Mouse (Mus musculus): ENCODE data around the gene Slc4a4.

GRCm38 (mm10) chr5:89044801-89045200 lies 158.2 kb downstream of the Slc4a4 start:
- TF ChIP-seq TCF12 (IDR thresholded peaks at IDR 0.05; ENCODE audit: insufficient read depth, poor library complexity, severe bottlenecking) (no peak), MYOG (IDR thresholded peaks at IDR 0.05; ENCODE audit: control insufficient read depth in 1 of 3, insufficient read depth in 1 of 3, insufficient read length in 2 of 3, low read depth in 2 of 3) (no peak), E2F4 (IDR thresholded peaks at IDR 0.05; ENCODE audit: insufficient read depth) (no peak), POLR2A (IDR thresholded peaks at IDR 0.05; ENCODE audit: insufficient read length, low read depth) (no peak), MAX (IDR thresholded peaks at IDR 0.05; ENCODE audit: low read depth) (no peak)
